Mouse (Mus musculus): ENCODE measurements around the gene Sdk1.

Sdk1 gene

GRCm38 (mm10) chr5:141344376-141344775 is 103.1 kb downstream of the Sdk1 start:
- no peak for DNase-seq

- no peak for DNase-seq
Measured at GRCm38 (mm10) chr5:141345476-141345875, 104.2 kb downstream of the Sdk1 start.

GRCm38 (mm10) chr5:141362676-141363075 is 121.4 kb downstream of the Sdk1 start:
- DNase-seq: no peak

- DNase-seq: no peak
Measured at GRCm38 (mm10) chr5:141363956-141364355, 122.7 kb downstream of the Sdk1 start.

GRCm38 (mm10) chr5:141368567-141368966 is 127.3 kb downstream of the Sdk1 start:
- DNase-seq: peak; percentile 3

GRCm38 (mm10) chr5:141374797-141375196 is 133.5 kb downstream of the Sdk1 start:
- DNase-seq: no peak

- DNase-seq: peak; percentile 20
Measured at GRCm38 (mm10) chr5:141379836-141380773, 138.8 kb downstream of the Sdk1 start.

GRCm38 (mm10) chr5:141380774-141381156 is 139.5 kb downstream of the Sdk1 start:
- DNase-seq: peak; percentile 71

GRCm38 (mm10) chr5:141381581-141381980 is 140.3 kb downstream of the Sdk1 start:
- no peak for DNase-seq

- DNase-seq: peak; percentile 2
Measured at GRCm38 (mm10) chr5:141382246-141382835, 141.1 kb downstream of the Sdk1 start.

GRCm38 (mm10) chr5:141388451-141388850 is 147.2 kb downstream of the Sdk1 start:
- no peak for DNase-seq

GRCm38 (mm10) chr5:141390541-141390940 is 149.3 kb downstream of the Sdk1 start:
- DNase-seq: peak; percentile 76

GRCm38 (mm10) chr5:141391153-141391552 is 149.9 kb downstream of the Sdk1 start:
- peak; percentile 35 for DNase-seq

- no peak for DNase-seq
Measured at GRCm38 (mm10) chr5:141393846-141394245, 152.6 kb downstream of the Sdk1 start.

GRCm38 (mm10) chr5:141394586-141394985 is 153.3 kb downstream of the Sdk1 start:
- no peak for DNase-seq

GRCm38 (mm10) chr5:141403741-141404140 is 162.5 kb downstream of the Sdk1 start:
- DNase-seq: no peak

- no peak for DNase-seq
Measured at GRCm38 (mm10) chr5:141404651-141405050, 163.4 kb downstream of the Sdk1 start.

GRCm38 (mm10) chr5:141406926-141407325 is 165.6 kb downstream of the Sdk1 start:
- no peak for DNase-seq

- DNase-seq: no peak
Measured at GRCm38 (mm10) chr5:141413013-141413412, 171.7 kb downstream of the Sdk1 start.

GRCm38 (mm10) chr5:141415644-141416243 is 174.5 kb downstream of the Sdk1 start:
- no peak for DNase-seq

- no peak for DNase-seq
Measured at GRCm38 (mm10) chr5:141428132-141428531, 186.8 kb downstream of the Sdk1 start.

- DNase-seq: no peak
Measured at GRCm38 (mm10) chr5:141433286-141433685, 192.0 kb downstream of the Sdk1 start.

GRCm38 (mm10) chr5:141447247-141447646 is 206.0 kb downstream of the Sdk1 start:
- DNase-seq: no peak

GRCm38 (mm10) chr5:141463417-141463816 is 222.1 kb downstream of the Sdk1 start:
- no peak for DNase-seq

Measured in kidney, adult 9 months (tissue).